Mouse (Mus musculus) cerebellum, postnatal 25 days (tissue): ENCODE results near the gene Ppp3ca.
A peak's percentile ranks its signal among the peaks of the same experiment; 100 is the strongest.

ENCODE experiments used
- DNase-seq, 2 experiments: peaks; one replicate each; pipeline ENCODE4 v3.0.0; 2021; ENCODE audit warnings: mixed read lengths in 2 of 2

Ppp3ca gene

DNA sequence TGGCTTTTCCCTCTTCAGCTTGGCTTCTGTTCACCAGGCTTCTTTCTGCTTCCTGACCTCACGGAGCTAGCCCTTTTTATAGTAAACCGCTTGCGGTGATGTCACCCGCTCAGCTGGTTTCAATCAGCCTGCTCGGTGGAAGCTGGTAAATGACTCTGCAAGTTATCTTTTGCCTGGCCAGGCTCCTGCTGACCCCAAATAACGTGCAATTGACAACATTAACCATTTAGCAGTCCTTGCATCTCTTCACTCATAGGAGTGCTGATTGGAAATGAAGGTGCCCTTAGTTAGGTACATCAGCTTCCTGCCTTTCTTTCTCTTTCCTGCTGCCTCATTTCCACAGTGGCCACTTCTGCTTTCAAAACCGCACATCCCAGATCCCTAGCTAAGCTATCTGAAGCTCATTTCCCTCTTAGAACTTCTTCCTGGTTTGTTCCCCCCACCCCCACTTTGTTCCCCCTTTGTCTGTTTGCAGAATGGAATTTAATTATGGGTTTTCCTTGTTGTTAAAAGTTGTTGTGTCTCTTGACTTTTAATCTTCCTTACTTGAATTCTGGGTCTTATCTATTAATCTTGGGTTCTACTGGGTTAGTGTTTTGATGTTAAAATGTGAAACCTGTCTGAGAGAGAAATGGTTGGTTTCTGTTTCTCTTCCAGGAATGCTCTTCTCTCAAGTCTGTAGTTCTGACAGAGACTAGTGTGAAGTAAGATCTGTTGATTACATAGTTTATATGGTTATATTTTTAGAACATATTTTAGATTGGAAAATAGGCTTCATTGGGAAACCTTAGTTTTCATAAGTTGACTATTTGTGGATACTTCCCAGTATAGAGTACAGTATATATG, 55.6 kb downstream of the Ppp3ca start:
- peak; percentile 86 for DNase-seq

DNA sequence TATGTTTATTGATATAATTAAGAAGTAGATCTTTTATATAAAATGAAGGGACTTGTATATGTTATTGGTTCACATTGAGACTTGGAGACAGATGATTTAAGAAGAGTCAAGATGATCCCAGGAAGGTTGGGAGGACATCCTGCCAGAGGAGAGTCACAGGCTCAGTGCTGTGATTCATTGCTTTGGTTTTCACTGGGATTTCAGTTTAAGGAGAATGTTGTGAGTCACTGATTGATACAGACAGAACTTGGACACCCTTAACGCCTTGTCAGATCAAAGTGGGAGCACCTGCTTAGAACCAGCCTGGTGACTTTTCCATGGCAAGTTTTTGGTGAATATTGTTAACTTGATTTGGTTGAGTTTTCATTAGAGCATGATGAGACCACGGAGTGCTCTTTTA, 58.0 kb downstream of the Ppp3ca start:
- no peak for DNase-seq

DNA sequence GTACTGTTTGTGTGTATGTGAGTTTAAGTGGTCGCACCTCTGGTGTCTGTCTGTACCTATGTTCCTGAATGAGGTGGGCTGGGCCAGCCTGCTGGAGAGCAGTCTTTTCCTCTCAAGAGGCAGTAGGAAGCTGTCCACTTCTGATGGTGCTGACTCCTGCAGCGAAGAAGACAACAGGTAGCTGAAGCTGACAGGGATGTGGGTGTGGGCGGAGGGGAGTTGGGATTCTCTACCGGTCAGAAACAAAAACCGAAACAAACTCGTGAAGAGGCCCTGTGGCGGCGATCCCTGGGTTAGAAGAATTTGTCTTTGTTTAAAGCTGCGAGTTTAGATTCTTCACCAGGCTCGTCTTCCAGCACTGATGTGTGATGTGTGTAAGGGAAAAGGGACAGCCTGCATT, 60.1 kb downstream of the Ppp3ca start:
- no peak for DNase-seq

DNA sequence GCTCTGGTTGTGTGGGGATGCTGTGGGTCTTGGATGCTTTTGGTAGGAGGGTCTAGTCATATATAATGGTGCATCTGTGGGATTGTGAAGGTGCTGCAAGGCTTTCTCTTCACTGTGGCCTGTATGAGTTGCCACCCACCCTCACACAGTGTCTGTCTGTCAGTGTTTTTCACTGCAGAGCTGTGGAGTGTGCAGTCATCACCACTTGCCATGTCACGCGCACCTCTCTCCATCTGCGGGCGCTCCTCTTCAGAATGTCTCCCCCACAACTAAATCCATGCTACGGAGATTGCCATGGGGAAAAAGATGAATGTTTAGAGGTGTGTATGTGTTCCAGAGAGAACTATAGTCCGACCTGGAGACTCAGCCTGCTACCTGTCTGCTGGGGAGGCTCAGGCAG, 61.7 kb downstream of the Ppp3ca start:
- DNase-seq = no peak

DNA sequence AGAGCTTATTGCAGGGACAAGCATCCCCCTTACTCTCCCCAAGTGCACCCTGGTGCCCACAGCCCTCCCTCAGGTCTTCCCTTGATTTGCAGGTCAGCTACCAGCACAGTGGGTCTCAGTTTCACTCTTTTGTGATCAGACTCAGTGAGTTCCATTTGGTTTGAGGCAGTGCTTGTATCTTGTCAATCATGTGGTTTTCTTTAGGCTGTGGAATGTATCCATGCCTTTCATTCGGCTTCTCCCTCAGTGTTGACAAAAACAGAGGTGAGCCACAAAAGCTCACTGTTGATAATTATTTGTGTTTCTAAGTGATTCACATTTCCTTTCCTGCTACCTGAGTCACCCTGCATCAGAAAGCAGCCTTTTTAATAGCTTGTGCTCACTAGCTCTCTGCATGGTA, 66.1 kb downstream of the Ppp3ca start:
- DNase-seq = no peak

DNA sequence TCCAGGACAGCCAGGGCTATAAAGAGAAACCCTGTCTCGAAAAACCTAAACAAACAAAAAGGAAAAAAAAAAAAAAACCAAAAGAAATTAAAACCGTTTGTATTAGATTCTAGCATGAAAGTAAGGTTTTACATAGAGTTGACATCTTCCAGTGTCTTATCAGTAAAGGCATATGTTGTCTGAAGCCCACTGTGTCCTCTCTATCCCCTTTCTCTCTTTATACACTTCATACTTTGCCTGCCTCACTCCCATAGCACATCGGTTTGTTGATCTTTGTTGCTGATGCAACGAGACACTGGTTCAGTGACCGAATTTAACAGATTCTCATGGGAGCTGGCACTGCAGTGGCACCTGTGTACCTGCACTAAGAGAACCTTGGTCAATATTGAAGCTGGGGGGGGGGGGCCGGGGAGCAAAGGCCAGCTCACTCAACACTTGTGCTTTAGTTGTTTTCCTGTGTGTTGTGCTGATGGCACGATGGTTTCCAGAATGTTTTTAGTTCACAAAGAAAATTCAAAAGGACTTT, 66.9 kb downstream of the Ppp3ca start:
- no peak for DNase-seq

DNA sequence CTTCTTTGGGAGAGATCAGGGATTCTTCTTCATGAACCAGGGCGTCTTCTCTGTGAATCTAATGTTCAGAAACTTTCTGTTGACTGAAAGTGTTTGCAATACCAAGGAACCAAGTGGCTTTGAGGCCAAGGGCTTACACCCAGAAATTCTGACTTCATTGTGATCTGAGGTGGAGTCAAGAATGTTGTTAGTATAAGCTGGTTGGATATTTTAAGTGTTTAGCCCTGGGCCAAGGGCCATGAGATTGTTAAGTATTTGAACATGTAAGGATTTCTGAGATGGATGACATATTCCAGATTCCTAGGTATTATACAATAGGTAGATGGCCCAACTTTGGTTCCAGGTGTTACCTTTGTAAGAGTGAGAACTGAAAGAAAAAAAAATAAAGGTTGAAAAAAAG, 68.5 kb downstream of the Ppp3ca start:
- DNase-seq = no peak

DNA sequence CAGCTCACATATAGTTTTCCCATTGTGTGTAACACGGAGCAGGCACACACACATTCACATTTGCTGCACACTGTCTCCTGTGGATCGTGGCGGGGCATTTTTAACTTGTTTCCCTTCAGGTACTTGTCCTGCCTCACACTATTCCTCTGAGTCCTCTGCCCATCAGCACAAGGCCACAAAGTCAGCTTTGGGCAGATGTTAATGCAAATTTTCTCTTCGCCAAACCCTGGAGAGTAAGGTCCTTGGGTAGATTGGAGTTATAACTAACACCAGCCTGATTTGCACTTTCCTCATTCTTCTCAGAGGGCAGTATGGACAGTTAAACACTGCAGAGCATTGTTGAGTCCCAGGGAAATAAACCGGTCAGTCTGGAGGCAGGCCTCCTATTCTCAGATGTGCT, 69.0 kb downstream of the Ppp3ca start:
- DNase-seq = no peak

DNA sequence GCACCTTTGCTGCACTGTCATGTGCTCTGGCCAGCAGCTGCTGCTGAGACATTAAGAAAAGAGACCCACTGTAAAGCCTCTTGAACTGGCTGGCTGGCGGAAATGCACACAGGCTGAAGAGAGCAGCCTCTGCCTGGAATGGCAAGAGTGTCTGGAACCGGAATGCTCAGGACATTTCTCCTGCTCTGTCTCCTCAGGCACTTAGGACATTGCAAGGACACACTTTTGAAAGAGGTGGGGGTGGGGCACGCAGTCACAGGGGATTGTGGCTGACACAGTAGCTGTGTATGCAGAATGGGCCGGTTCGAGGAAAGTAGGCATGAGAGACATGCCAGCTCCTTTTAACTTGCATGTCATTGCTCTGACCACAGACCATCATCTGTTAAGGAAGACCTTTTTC, 71.7 kb downstream of the Ppp3ca start:
- DNase-seq = no peak

DNA sequence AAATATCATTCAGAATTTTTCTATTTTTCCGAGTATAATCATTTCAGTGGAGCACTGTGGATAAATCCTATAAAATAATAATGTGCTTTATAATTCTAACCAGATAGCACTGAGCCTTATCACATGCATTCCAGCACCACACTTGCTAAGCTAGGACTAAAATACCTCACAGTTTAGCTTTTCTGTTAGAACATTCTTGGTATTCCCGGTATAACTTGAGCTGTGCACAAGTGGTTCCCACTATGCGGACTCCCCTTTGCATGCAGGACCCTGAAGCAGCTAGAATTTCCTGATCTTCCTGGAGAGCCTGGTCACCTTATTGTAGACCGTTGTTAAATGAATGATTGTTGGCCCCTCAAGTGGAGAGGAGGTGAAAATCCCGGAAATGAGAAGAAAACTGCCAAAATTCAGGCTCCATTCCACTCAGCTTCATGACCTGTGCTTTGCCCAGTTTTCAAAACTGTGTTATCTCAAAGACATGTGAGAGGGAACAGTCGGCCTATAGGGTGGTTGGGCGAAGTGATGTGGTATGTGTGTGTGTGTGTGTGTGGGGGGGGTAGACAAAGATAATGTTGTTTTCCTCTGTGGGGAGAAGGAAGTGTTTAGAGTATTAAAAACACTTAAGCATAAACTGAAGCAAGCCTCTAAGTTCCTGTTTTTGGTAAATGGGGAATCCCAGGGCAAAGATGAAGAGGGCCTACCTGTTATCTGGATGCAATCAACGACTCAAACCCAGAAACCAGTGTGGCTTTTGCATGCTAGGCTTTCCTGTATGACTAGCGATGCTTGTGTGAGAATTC, 72.5 kb downstream of the Ppp3ca start:
- DNase-seq = no peak

DNA sequence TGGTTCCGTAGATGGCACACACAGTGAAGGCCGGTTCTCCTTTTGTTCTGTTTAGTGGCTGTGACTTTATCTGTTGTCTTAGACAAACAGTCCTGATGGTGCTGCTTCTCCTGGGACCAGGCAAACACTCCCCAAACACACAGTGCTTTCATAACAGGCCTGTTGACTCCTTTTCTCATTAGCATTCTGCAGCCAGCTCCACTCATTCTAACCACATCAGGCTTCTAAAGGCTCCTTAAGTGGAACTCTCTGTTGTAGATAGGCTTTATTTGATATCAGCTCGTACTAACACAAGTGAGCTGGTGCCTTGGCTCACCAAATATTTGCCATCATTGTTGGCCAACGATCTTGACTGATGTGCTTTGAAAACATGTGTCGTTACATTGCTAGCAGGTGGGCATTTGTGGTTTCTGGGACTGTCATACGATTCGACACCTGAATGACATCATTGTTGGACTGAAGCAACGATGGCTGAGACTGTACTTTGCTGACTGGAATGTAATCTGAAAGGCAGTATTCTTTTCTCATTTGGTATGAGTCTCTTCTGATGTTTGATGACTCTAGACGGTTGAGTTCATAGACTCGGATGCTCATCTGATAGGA, 74.5 kb downstream of the Ppp3ca start:
- DNase-seq = no peak

DNA sequence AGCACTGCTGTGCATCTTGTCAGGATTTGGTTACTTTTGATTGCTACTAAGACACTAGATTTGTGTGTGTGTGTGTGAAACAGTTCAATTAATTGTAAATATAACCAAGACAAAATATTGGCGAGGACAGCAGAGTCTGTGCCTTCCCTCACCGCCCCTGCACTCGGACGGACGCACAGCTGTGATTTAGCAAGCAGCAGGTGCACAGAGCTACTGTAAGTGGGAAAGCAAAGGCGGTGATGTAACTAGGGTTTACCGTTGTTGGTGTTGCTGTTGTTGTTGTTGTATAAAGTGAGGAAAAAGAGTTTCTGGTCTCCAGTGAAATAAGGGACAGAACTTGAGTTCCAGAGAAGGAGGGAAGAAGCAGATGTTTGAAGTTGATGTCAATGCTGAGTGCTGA, 75.5 kb downstream of the Ppp3ca start:
- no peak for DNase-seq

DNA sequence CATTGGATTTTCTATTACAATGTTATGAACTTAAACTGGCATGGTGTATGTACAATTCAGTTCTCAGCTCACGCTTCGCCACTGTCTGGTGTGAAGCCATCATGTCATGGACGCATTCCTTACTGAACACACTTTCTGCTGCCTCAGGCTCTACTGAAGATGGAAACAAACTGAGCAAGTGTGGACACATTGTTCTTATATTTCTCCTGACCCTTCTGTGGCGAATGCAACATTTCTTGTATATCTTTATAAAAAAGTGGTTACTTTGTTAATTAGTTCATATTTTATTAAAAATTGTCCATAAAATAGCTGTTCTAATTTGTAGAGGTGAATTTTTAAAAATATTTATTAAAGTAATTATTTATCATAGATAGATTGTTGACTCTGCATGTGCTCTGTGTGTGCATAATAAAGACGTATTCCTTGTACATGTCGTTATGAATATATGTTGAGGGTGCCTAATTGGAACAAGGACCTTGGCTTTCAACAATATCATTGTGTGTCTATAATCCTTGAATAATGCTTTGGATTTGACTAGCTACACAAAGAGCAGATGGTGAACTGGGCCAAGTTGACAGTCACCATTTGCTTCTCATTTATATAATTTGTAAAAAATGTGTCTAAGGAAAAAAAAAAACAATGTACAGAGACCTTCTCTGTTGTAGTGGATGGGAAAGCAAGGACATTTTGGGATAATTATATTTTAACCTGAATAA, 79.0 kb downstream of the Ppp3ca start:
- no peak for DNase-seq

DNA sequence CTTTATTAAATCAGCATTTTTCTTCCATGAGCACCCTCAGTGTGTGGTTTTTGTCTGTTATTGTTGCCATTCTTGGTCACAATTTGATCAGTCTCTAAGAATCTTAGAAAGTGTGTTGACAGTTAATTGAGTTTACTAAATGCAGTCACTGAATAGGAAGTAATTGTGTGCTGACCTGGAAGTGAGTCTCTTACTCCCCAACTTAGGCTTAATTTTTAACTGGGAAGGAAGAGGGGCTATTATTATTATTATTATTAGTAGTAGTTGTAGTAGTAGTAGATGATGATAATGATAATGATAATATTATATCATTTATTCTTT, 79.5 kb downstream of the Ppp3ca start:
- no peak for DNase-seq

DNA sequence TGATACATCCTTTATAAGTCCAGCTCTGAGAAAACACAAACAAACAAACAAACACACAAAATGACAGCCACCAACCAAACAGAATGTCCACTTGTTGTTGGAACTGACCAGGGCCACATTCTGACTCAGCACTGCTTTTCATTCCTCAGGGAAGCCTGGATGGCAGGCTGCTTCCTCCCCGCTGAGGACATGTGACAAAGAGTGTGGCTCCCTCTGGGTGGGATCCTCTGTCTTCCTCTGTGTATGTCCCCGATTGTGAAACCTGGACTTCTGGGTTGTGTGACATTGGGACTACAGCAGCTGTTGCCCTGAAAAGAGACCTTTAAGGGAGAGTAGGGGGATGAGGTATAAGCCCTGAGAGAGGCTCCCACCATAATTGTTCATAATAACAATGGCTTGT, 80.0 kb downstream of the Ppp3ca start:
- DNase-seq = no peak

DNA sequence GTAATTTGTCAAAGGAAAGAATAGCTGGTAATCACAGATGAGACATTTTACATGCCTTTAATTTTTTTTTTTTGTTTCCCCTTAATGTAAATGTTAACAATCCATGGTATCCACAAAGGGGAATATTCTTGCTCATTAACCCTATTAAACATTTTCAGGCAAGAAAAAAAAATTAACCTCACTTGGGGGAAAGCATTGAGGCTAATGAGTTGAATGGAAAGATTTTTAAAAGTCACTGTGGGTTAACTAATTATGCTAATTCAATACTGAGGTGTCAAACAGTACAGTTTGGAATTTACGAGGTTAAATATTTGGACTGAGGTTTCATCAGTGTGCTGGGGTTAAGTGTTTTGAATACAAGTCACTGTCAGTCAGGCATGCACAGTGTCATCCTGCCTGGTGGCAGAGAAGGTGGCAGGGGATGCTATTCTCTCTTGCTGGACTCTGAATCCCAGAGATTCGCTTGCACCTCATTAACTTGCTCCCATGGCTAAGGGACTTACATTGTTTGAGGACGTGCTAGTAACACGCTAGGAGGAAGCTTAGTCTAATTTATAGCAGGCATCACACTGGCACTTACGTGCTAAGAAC, 82.3 kb downstream of the Ppp3ca start:
- no peak for DNase-seq

DNA sequence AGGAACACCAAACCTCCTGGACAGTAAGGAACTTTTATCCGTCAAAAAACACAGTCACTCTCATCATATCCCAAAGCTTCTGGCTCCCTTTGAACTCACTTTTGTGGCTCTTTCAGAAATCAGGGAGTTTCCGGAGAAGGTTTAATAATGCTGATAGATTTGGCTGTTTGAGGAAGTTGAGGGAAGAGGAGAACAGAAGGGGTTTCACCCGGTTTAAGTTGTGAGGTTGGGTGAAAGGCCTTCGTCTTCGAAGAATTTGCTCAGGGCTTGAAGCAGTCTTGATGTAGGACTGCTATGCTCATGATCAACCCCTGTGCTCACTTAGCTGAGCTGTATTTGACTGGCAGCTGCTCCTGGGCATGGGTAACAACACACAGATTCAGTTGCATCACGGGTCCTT, 86.2 kb downstream of the Ppp3ca start:
- DNase-seq = no peak

DNA sequence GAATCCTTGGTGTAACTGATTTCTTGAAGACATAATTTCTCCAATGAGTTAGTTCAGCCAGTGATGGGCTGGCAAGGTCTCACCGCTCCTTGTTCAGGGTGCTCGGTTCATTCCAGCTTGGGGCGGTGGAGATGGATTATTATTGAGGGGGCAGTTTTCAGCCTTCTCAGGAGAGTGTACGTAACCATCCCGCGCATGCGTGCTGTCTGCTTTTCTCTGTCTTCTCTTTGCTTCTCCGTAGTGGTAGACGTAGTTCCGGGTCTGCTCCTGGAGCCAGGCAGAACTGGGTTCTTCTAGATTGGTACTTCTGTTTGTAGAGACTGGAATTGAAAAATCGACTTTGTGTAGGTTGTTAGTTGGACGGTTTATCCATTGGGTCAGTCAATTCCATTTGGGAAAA, 89.5 kb downstream of the Ppp3ca start:
- no peak for DNase-seq

DNA sequence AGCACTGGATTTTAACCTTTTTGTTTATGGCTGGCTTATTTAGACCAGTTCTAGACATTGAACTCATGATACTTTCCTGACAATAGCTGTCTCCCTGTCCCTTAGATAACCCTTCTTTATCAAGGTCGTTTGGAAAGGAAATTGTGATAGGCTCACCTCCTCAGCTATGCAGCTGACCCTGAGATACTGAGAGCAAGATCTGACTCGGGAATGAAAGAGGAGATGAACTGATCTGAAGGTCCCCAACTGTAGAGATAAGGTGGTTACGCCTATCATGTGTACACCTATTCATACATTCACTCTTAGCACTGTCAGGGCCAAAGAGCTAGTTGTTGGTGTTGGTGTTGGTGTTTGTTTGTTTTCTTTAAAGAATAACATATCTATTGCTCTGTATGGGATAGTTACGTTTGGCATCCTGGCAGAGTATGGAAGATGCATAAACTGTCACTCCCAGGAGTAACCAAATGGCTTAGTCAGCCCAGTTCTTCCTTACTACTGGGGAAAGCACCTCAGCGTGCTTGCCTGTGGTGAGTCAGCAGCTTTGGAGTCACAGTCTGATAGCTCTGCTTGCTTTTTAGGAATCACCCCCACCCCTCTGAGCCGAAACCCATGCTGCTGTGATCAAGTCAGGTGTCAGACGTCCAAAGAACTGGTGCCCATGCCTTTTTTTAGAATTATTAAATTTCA, 91.5 kb downstream of the Ppp3ca start:
- DNase-seq = no peak

DNA sequence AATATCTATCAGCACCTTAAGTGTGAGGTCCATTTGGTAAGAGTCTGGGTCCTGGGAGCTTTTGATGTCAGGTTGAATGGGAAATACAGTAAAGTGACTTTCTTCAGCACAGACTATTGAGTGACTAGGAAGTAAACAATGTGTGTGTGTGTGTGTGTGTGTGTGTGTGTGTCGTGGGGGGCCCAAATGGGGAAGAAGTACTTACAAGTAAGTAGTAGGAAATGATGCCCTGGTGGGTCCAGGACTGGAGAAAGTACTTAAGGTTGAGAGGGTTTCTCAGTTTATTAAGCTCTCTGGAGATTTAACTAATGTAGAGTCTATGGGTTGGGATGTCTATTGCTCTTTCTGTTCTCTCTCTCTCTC, 92.0 kb downstream of the Ppp3ca start:
- DNase-seq = no peak

DNA sequence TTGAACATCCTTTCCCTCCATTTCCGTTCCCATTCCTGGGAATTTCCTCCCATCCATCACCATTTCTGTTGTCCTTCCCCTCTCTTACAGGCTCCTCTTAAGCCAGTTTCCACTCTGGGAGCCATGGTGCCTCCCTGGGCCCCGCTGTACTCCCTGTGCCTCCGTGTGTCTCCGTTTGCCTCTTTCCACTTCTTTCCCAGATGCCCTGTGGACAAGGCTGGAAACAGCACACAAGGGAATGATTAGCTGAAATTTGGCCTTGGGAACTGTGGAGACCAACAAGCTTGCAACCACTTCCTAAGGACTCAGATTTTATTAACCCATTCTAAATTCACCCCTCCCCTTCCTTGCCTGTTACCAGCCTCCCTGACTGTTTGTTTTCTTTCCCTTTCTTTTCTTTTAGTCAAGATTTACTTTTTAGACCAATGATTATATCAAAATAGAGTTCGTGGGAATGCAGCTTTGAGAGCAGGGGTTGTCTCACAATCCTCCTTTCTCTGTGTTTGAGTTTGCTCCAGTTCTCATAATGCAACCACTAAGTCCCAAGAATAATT, 93.9 kb downstream of the Ppp3ca start:
- no peak for DNase-seq

DNA sequence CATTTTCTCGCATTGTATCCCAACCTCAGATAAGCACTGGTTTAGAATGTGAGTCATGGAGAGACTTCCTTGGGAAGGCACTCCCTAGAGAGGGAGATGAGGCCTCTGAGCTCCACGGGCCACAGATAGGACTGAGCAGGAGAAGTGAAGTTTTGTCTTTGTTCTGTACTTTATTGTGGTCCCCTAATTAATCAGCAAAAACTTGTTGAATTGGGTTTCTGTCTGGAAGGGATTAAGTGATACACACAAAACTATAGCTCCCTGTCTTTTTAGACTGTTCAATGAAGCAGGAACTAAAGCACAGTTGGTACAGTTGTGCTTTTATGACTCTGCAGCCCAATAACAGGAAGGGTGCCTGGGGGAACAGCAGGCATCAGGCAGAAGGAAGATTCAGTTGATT, 95.6 kb downstream of the Ppp3ca start:
- DNase-seq = no peak
